Mouse (Mus musculus): ENCODE measurements at regions not wholly inside any gene's neighbourhood (a gene's known extent, or its start where the extent isn't known, plus 50 kb on each side); places are given as distances from the start of the nearest gene placed in this dataset.
A peak's percentile ranks its signal among the peaks of the same experiment; 100 is the strongest.

DNA sequence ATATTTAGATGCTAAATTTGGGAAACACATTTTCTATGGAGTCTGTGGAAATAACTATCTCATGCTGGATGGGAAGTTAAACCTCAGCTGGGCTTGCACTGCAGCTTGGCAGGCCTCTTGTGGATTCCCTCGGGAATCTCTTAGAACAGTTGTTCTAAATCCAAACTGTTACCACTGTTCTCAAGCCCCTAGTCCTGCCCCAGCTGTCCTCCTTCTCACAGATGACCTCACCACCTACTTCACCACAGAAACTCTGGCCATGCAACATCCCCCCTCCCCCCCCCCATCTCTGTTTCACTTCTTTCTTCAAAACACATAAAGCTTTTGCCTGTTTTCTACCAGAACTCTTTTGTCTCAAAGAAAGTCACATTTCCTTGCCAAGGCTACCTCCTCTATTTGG, 136.6 kb upstream of the Wdr44 start:
- DNase-seq: peak; percentile 3

GRCm38 (mm10) chrX:23565581-23565980, 127.3 kb upstream of the Wdr44 start:
- DNase-seq: peak; percentile 24
